Mouse (Mus musculus): ENCODE measurements around the gene Gm20831. TPM values are rescaled to one million over a fixed set of nuclear protein-coding genes. Genes with fewer than 3 reads are reported as not detected.
"Not testable (repeated sequence)": the region's sequence is repeated elsewhere in the genome, so short reads cannot be mapped to it uniquely, and the experiment has no call there.

Gene Gm20831
- not detected in 2 replicates for polyA plus RNA-seq (2016; fragmentation: Nextera tagmentation; extraction: Ambion mirVana)

- not testable (repeated sequence) for H3K27me3 ChIP-seq (replicated peaks; ENCODE audit: low read depth, poor library complexity, severe bottlenecking); H3K9me3 ChIP-seq; DNase-seq (ENCODE audit: low spot score); H3K4me1 ChIP-seq; H3K36me3 ChIP-seq (replicated peaks); H3K4me3 ChIP-seq; H3K27ac ChIP-seq (replicated peaks)
These were observed at the start of gene Gm20831, which contains the start of gene Gm20772 for GRCm38 (mm10) chrY:17874441-17874840. Gm20831 (plus strand) TSS chrY:17874741. Gm20772 (plus strand) TSS chrY:17874741.

- no CpG with 5 or more reads among the region's 3 CpGs for WGBS
- not testable (repeated sequence) for H3K36me3 ChIP-seq (replicated peaks); DNase-seq (ENCODE audit: low spot score); H3K27me3 ChIP-seq (replicated peaks; ENCODE audit: low read depth, poor library complexity, severe bottlenecking); H3K9me3 ChIP-seq; H3K27ac ChIP-seq (replicated peaks); H3K4me1 ChIP-seq; H3K4me3 ChIP-seq
These were observed 28.4 kb upstream of the Gm20831 start, which contains the start of gene Gm21904 for GRCm38 (mm10) chrY:17846166-17846565. Gm21904 (minus strand) TSS chrY:17846266.

DNA sequence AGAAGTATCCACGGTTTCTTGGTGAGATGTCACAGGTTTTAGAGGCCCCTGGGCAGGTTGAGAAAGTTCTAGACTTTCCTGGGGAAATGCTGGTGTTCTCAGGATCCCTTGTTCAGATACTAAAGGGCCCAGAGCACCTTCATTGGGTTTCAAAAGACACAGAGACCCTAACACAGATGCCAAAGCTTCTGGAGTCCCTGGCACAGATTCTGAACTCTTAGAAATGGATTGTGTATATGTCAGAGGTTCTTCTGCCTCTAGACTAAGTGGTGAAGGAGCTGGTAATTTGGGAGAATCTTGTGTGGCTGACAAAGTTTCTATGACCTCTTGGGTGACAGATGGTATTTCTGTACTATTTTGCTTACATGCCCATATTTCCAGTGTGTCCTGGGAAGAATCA is 62.7 kb downstream of the Gm20831 start, which contains the start of gene Srsy:
Srsy (minus strand) TSS at position 101 of the 400 bp plus-strand sequence.
- not testable (repeated sequence) for H3K36me3 ChIP-seq (replicated peaks); H3K9me3 ChIP-seq; DNase-seq (ENCODE audit: low spot score); H3K4me1 ChIP-seq; H3K27me3 ChIP-seq (replicated peaks; ENCODE audit: low read depth, poor library complexity, severe bottlenecking); H3K27ac ChIP-seq (replicated peaks); H3K4me3 ChIP-seq
- no CpG with 5 or more reads among the region's 1 CpGs for WGBS

Other genes starting within 250 kb of the Gm20831 start
- not detected in 2 replicates for gene Gm21904, start 28.5 kb upstream of the Gm20831 start, polyA plus RNA-seq (2016; fragmentation: Nextera tagmentation; extraction: Ambion mirVana)
- gene Gm20772, start within 50 bp of the Gm20831 start, polyA plus RNA-seq (2016; fragmentation: Nextera tagmentation; extraction: Ambion mirVana): not detected in 2 replicates
- gene Srsy, start 62.6 kb downstream of the Gm20831 start, polyA plus RNA-seq (2016; fragmentation: Nextera tagmentation; extraction: Ambion mirVana): not detected in 2 replicates
- not detected in 2 replicates for gene Gm21764, start 187.1 kb downstream of the Gm20831 start, polyA plus RNA-seq (2016; fragmentation: Nextera tagmentation; extraction: Ambion mirVana)
- not detected in 2 replicates for gene Ssty1, start 214.4 kb downstream of the Gm20831 start, polyA plus RNA-seq (2016; fragmentation: Nextera tagmentation; extraction: Ambion mirVana)